Mouse (Mus musculus): ENCODE results near the gene Ephb2. TPM values are rescaled to one million over a fixed set of nuclear protein-coding genes. Genes with fewer than 3 reads are reported as not detected.

Gene Ephb2
- polyA plus RNA-seq, 1 experiment from 2014 or later, result 2.3 TPM

- peak; percentile 81 for ATAC-seq (ENCODE audit: low FRiP score, low TSS enrichment)
- no peaks in the 10 kb centered on the region for H3K4me1 ChIP-seq (replicated peaks; ENCODE audit: control insufficient read depth, insufficient read depth)
- H3K9ac ChIP-seq (ENCODE audit: low read length), result no peak overlapping the region
- H3K4me2 ChIP-seq (replicated peaks; ENCODE audit: low read depth), result no peak overlapping the region
- peak; percentile 67 for DNase-seq (ENCODE audit: low spot score)
- H3K4me3 ChIP-seq (ENCODE audit: low read depth, low read length), result no peak overlapping the region
- TF ChIP-seq CTCF (IDR thresholded peaks at IDR 0.05; ENCODE audit: low read depth) (peak; percentile 75), EP300 (optimal IDR thresholded peaks at IDR 0.05) (no peak)
- no peaks in the 10 kb centered on the region for H3K36me3 ChIP-seq (ENCODE audit: control insufficient read depth, insufficient read depth, low read length)
- no peak overlapping the region for H3K27ac ChIP-seq (replicated peaks)
- 52% methylated on average over 5 of the region's 5 CpGs for WGBS
- no peaks in the 10 kb centered on the region for H3K9me3 ChIP-seq (ENCODE audit: control insufficient read depth, low read length)
- H3K27me3 ChIP-seq (ENCODE audit: control insufficient read depth, insufficient read depth, low read length), result no peaks in the 10 kb centered on the region
Measured at GRCm38 (mm10) chr4:136815364-136815763, 20.4 kb downstream of the Ephb2 start.

GRCm38 (mm10) chr4:136812543-136812942 is 23.2 kb downstream of the Ephb2 start:
- no peaks in the 10 kb centered on the region for H3K4me1 ChIP-seq (replicated peaks; ENCODE audit: control insufficient read depth, insufficient read depth)
- no peaks in the 10 kb centered on the region for H3K9me3 ChIP-seq (ENCODE audit: control insufficient read depth, low read length)
- ATAC-seq (ENCODE audit: low FRiP score, low TSS enrichment) (no peak), DNase-seq (ENCODE audit: low spot score) (no peak)
- no peaks in the 10 kb centered on the region for H3K27me3 ChIP-seq (ENCODE audit: control insufficient read depth, insufficient read depth, low read length)
- H3K9ac ChIP-seq (ENCODE audit: low read length), result no peak overlapping the region
- no peak overlapping the region for H3K4me3 ChIP-seq (ENCODE audit: low read depth, low read length)
- no peak overlapping the region for H3K4me2 ChIP-seq (replicated peaks; ENCODE audit: low read depth)
- no peak overlapping the region for H3K27ac ChIP-seq (replicated peaks)
- TF ChIP-seq CTCF (IDR thresholded peaks at IDR 0.05; ENCODE audit: low read depth), result no peak
- no peak for TF ChIP-seq EP300 (optimal IDR thresholded peaks at IDR 0.05)
- H3K36me3 ChIP-seq (ENCODE audit: control insufficient read depth, insufficient read depth, low read length), result no peaks in the 10 kb centered on the region
- WGBS, result 63% methylated on average over 4 of the region's 4 CpGs

- H3K27ac ChIP-seq (replicated peaks), result no peak overlapping the region
- TF ChIP-seq EP300 (optimal IDR thresholded peaks at IDR 0.05) (no peak), CTCF (IDR thresholded peaks at IDR 0.05; ENCODE audit: low read depth) (peak; percentile 16)
- no peak overlapping the region for H3K4me2 ChIP-seq (replicated peaks; ENCODE audit: low read depth)
- H3K4me3 ChIP-seq (ENCODE audit: low read depth, low read length), result no peak overlapping the region
- WGBS, result 39% methylated on average over 6 of the region's 6 CpGs
- no peaks in the 10 kb centered on the region for H3K27me3 ChIP-seq (ENCODE audit: control insufficient read depth, insufficient read depth, low read length)
- H3K9me3 ChIP-seq (ENCODE audit: control insufficient read depth, low read length), result no peaks in the 10 kb centered on the region
- H3K36me3 ChIP-seq (ENCODE audit: control insufficient read depth, insufficient read depth, low read length), result no peaks in the 10 kb centered on the region
- H3K9ac ChIP-seq (ENCODE audit: low read length), result no peak overlapping the region
- no peak for DNase-seq (ENCODE audit: low spot score)
- no peak for ATAC-seq (ENCODE audit: low FRiP score, low TSS enrichment)
- H3K4me1 ChIP-seq (replicated peaks; ENCODE audit: control insufficient read depth, insufficient read depth), result no peaks in the 10 kb centered on the region
Measured at GRCm38 (mm10) chr4:136811596-136811995, 24.2 kb downstream of the Ephb2 start.

- WGBS, result 33% methylated on average over 11 of the region's 11 CpGs
- Histone ChIP-seq H3K27ac (replicated peaks) (no peak overlapping the region), H3K36me3 (ENCODE audit: control insufficient read depth, insufficient read depth, low read length) (no peaks in the 10 kb centered on the region), H3K4me3 (ENCODE audit: low read depth, low read length) (no peak overlapping the region), H3K27me3 (ENCODE audit: control insufficient read depth, insufficient read depth, low read length) (no peaks in the 10 kb centered on the region), H3K9ac (ENCODE audit: low read length) (no peak overlapping the region), H3K4me2 (replicated peaks; ENCODE audit: low read depth) (no peak overlapping the region), H3K9me3 (ENCODE audit: control insufficient read depth, low read length) (no peaks in the 10 kb centered on the region), H3K4me1 (replicated peaks; ENCODE audit: control insufficient read depth, insufficient read depth) (0 out of 2 replicates have a peak, but pooled peaks cover 2% of the 10 kb centered on the region)
- TF ChIP-seq EP300 (optimal IDR thresholded peaks at IDR 0.05) (no peak), CTCF (IDR thresholded peaks at IDR 0.05; ENCODE audit: low read depth) (no peak)
- ATAC-seq (ENCODE audit: low FRiP score, low TSS enrichment) (no peak), DNase-seq (ENCODE audit: low spot score) (no peak)
Measured at GRCm38 (mm10) chr4:136808478-136808877, 27.3 kb downstream of the Ephb2 start.

GRCm38 (mm10) chr4:136807448-136808009 is 28.3 kb downstream of the Ephb2 start:
- H3K4me1 ChIP-seq (replicated peaks; ENCODE audit: control insufficient read depth, insufficient read depth), result 0 out of 2 replicates have a peak, but pooled peaks cover 2% of the 10 kb centered on the region
- ATAC-seq (ENCODE audit: low FRiP score, low TSS enrichment), result no peak
- 81% methylated on average over 11 of the region's 11 CpGs for WGBS
- H3K27ac ChIP-seq (replicated peaks), result no peak overlapping the region
- TF ChIP-seq EP300 (optimal IDR thresholded peaks at IDR 0.05) (no peak), CTCF (IDR thresholded peaks at IDR 0.05; ENCODE audit: low read depth) (no peak)
- no peak for DNase-seq (ENCODE audit: low spot score)
- no peaks in the 10 kb centered on the region for H3K9me3 ChIP-seq (ENCODE audit: control insufficient read depth, low read length)
- H3K4me3 ChIP-seq (ENCODE audit: low read depth, low read length), result no peak overlapping the region
- H3K27me3 ChIP-seq (ENCODE audit: control insufficient read depth, insufficient read depth, low read length), result no peaks in the 10 kb centered on the region
- H3K36me3 ChIP-seq (ENCODE audit: control insufficient read depth, insufficient read depth, low read length), result no peaks in the 10 kb centered on the region
- H3K4me2 ChIP-seq (replicated peaks; ENCODE audit: low read depth), result no peak overlapping the region
- H3K9ac ChIP-seq (ENCODE audit: low read length), result no peak overlapping the region

GRCm38 (mm10) chr4:136806254-136806653 is 29.5 kb downstream of the Ephb2 start:
- Histone ChIP-seq H3K27ac (replicated peaks) (peak overlapping the region; percentile 2; the same call in 1 of the 2 replicates), H3K4me1 (replicated peaks; ENCODE audit: control insufficient read depth, insufficient read depth) (0 out of 2 replicates have a peak, but pooled peaks cover 2% of the 10 kb centered on the region), H3K36me3 (ENCODE audit: control insufficient read depth, insufficient read depth, low read length) (no peaks in the 10 kb centered on the region), H3K4me2 (replicated peaks; ENCODE audit: low read depth) (no peak overlapping the region), H3K27me3 (ENCODE audit: control insufficient read depth, insufficient read depth, low read length) (no peaks in the 10 kb centered on the region), H3K9ac (ENCODE audit: low read length) (no peak overlapping the region), H3K4me3 (ENCODE audit: low read depth, low read length) (no peak overlapping the region), H3K9me3 (ENCODE audit: control insufficient read depth, low read length) (no peaks in the 10 kb centered on the region)
- 55% methylated on average over 10 of the region's 10 CpGs for WGBS
- TF ChIP-seq CTCF (IDR thresholded peaks at IDR 0.05; ENCODE audit: low read depth) (peak; percentile 32), EP300 (optimal IDR thresholded peaks at IDR 0.05) (no peak)
- no peak for DNase-seq (ENCODE audit: low spot score)
- ATAC-seq (ENCODE audit: low FRiP score, low TSS enrichment), result no peak
